ENCODE assay signal across 8 mouse cellular contexts in genomic region chr10:119453431-119454105, GRCm38 (mm10). TPM values are rescaled to one million over a fixed set of nuclear protein-coding genes. Genes with fewer than 3 reads are reported as not detected.
A peak's percentile ranks its signal among the peaks of the same experiment; 100 is the strongest.
DNase-seq lines count a peak whose midpoint lies in the region; ATAC-seq and TF ChIP-seq lines count a peak whose summit lies in the region.

Gene Grip1 (plus strand): TSS chr10:119453830.

- no peak for TF ChIP-seq CTCF in heart, postnatal 0 days (IDR thresholded peaks at IDR 0.05; ENCODE audit: low read depth)
- TF ChIP-seq CTCF in lung, adult 2 months (IDR thresholded peaks at IDR 0.05; ENCODE audit: insufficient read depth, low read length): no peak

- WGBS in heart, postnatal 0 days: 0% methylated on average over 41 of the region's 84 CpGs
- under 1% methylated on average over 62 of the region's 84 CpGs for WGBS in lung, adult 2 months

- TF ChIP-seq EP300 in heart, postnatal 0 days (IDR thresholded peaks at IDR 0.05; ENCODE audit: low read depth): no peak

- no peak for TF ChIP-seq POLR2A in lung, adult 2 months (IDR thresholded peaks at IDR 0.05; ENCODE audit: borderline replicate concordance, extremely low read depth, low read depth, low read length)

- DNase-seq in B cell, adult 2 months: peak; percentile 8 to 27
- no peak for DNase-seq in ES-E14 (ENCODE audit: low read depth, low spot score)
- peak; percentile 84 for DNase-seq in embryo, embryonic 10.5 days (ENCODE audit: low spot score)
- DNase-seq in heart, postnatal 0 days (ENCODE audit: low spot score): peak; percentile 8
- peak; percentile 14 to 30 for DNase-seq in layer of hippocampus, adult 18-20 months (ENCODE audit: low spot score in 2 of 2)
- peak; percentile 30 for DNase-seq in lung, adult 2 months
- DNase-seq in retina, postnatal 7 days (ENCODE audit: low read depth, low spot score): peak; percentile 43
- no peak for DNase-seq in c-Kit-positive CD71-positive TER-119-positive erythroid progenitor cells, embryonic 14.5 days (ENCODE audit: low spot score)

- H3K9ac ChIP-seq in ES-E14 (ENCODE audit: insufficient read depth, low read depth, low read length, poor library complexity, severe bottlenecking): peak within 1 kb of the TSS; percentile 83
- H3K9ac ChIP-seq in heart, postnatal 0 days (replicated peaks; ENCODE audit: low read depth, low read length): peak within 1 kb of the TSS; percentile 52

- H3K4me1 ChIP-seq in ES-E14 (ENCODE audit: control insufficient read depth in 2 of 2, insufficient read depth in 2 of 2, low read length in 2 of 2, poor library complexity in 1 of 2): 0 out of 4 replicates have a peak, but pooled peaks cover 0 to 6% of the 10 kb centered on the region in 2 experiments
- H3K4me1 ChIP-seq in heart, postnatal 0 days (ENCODE audit: control insufficient read depth, insufficient read depth): peaks cover 14% of the 10 kb centered on the region; the same call in 1 of the 2 replicates
- H3K4me1 ChIP-seq in lung, adult 2 months (ENCODE audit: control insufficient read depth, insufficient read depth, low read length): no peaks in the 10 kb centered on the region; the same call in 1 of the 2 replicates

- no peaks in the 10 kb centered on the region for H3K9me3 ChIP-seq in ES-E14 (ENCODE audit: control insufficient read depth, insufficient read depth, low read depth, low read length)
- H3K9me3 ChIP-seq in heart, postnatal 0 days (replicated peaks; ENCODE audit: control insufficient read depth, low read length): no peaks in the 10 kb centered on the region

- H3K27me3 ChIP-seq in heart, postnatal 0 days (ENCODE audit: control insufficient read depth, insufficient read depth, low read length): peaks cover 26% of the 10 kb centered on the region

- in situ Hi-C loops in ES-E14 (cut with MboI; ENCODE audit: low sequenced_read_pairs in 2 of 2, unreplicated experiment in 2 of 2): no loop called here

- peak within 1 kb of the TSS; percentile 75 to 95 for H3K4me3 ChIP-seq in ES-E14 (ENCODE audit: insufficient read depth in 1 of 2, low read depth in 1 of 2, low read length in 2 of 2, poor library complexity in 1 of 2, severe bottlenecking in 1 of 2)
- H3K4me3 ChIP-seq in heart, postnatal 0 days (ENCODE audit: low read depth, low read length): peak within 1 kb of the TSS; percentile 60
- H3K4me3 ChIP-seq in lung, adult 2 months (replicated peaks; ENCODE audit: extremely low read depth, low read depth, low read length): peak within 1 kb of the TSS; percentile 52

- H3K4me2 ChIP-seq in heart, postnatal 0 days (ENCODE audit: low read depth, low read length): peak within 1 kb of the TSS; percentile 96

- H3K36me3 ChIP-seq in ES-E14 (ENCODE audit: control insufficient read depth, insufficient read depth, low read length, poor library complexity, severe bottlenecking): no peaks in the 10 kb centered on the region
- H3K36me3 ChIP-seq in heart, postnatal 0 days (replicated peaks; ENCODE audit: control insufficient read depth, insufficient read depth, low read length): no peaks in the 10 kb centered on the region

- ATAC-seq in heart, postnatal 0 days (ENCODE audit: insufficient read depth, low read depth): peak; percentile 75

- H3K27ac ChIP-seq in ES-E14 (ENCODE audit: insufficient read depth, low read depth, low read length, poor library complexity, severe bottlenecking): no peak within 1 kb of the TSS
- H3K27ac ChIP-seq in heart, postnatal 0 days (ENCODE audit: low read depth): no peak within 1 kb of the TSS

TF ChIP-seq in ES-E14, 5 proteins besides CTCF, POLR2A, EP300 and RAD21:
- no peak for TF ChIP-seq MAFK (IDR thresholded peaks at IDR 0.05; ENCODE audit: insufficient read depth, low read depth, low read length)

RNA-seq across cellular contexts. Expression of gene Grip1, which starts in this region (rescaled TPM):
- total RNA-seq in ES-E14 (2012; rRNA removed): 4.2 and 4.3 TPM in 2 replicates
- total RNA-seq in heart, postnatal 0 days (2014; rRNA removed; ENCODE audit: low replicate concordance): 0.38 and 2.8 TPM in 2 replicates
- polyA plus RNA-seq in heart, postnatal 0 days (2015; fragmentation: Nextera tagmentation; extraction: Ambion mirVana): 0.56 and 0.67 TPM in 2 replicates
- 10 to 100 TPM; 23.3 to 25.4 TPM for total RNA-seq in layer of hippocampus, adult 18-20 months (2021)
- 1.0 and 1.3 TPM in 2 replicates for polyA plus RNA-seq in lung, adult 2 months (2012; rRNA removed)

Comparison
In these comparisons a context has a peak if more than half of its experiments do, and no peak if none do; other contexts are left out.
1. DNase-seq: peak in B cell, adult 2 months (2 of 2), embryo, embryonic 10.5 days (single experiment), heart, postnatal 0 days (single experiment), layer of hippocampus, adult 18-20 months (2 of 2), lung, adult 2 months (single experiment) and retina, postnatal 7 days (single experiment); none in ES-E14 (single experiment) and c-Kit-positive CD71-positive TER-119-positive erythroid progenitor cells, embryonic 14.5 days (single experiment).
2. Peak in every context shown above with its lines, with median percentiles within 50 percentile points of each other: H3K4me3 ChIP-seq.